8 mouse cellular contexts compared by ENCODE assay signal in the genomic region with DNA sequence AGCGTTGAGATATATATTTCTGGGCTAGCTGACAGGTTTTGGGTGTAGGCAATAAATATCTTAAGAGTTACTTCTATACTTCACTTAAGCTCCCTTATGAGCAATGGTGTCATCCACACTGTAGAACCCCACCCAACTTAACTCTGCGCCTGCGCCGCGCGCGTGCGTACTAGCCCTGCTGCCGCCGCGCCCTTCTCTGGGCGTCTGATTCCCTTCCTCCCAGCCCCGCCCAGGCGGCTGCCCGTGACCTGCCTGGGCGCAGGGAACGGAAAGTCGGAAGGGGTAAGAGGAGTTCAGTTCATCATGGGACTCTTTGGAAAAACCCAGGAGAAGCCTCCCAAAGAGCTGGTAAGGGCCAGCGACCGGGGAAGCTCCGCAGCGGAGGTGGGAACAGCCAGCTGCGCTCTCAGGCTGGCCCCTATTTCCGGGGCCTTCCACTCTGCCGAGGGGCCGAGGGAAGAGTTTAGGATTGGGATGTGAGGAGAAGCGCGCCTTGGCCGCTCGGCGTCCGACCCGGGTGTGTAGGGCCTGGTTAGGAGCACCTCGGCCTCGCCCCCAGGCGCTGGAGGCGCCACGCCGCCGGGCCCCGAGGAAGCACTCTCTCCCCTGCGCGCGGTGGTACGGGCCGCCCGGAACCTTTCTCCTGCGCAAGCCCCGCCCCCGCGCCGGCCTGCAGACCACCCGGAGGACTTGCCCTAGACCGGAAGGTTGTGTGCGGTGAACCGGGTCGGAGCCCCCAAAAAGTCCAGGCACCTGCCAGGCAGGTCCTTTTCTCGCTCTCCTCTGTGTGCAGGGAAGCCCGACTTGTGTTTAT. TPM values are rescaled to one million over a fixed set of nuclear protein-coding genes. Genes with fewer than 3 reads are reported as not detected.
DNase-seq lines count a peak whose midpoint lies in the region; ATAC-seq and TF ChIP-seq lines count a peak whose summit lies in the region.

TSS of gene Chmp3 (plus strand) at position 112 of the 814 bp plus-strand sequence.

- peaks cover 6% of the 10 kb centered on the region for H3K4me1 ChIP-seq in bone marrow macrophage, adult 2 months (ENCODE audit: control insufficient read depth, insufficient read depth, low read length)
- no peaks in the 10 kb centered on the region for H3K4me1 ChIP-seq in embryonic fibroblast, embryonic 13.5 days (ENCODE audit: control insufficient read depth, insufficient read depth, low read length)
- 0 out of 2 replicates have a peak, but pooled peaks cover 4% of the 10 kb centered on the region for H3K4me1 ChIP-seq in heart, embryonic 10.5 days
- H3K4me1 ChIP-seq in kidney, embryonic 15.5 days, result peaks cover 7% of the 10 kb centered on the region; the same call in 1 of the 2 replicates

- no peak for TF ChIP-seq CTCF in bone marrow macrophage, adult 2 months (IDR thresholded peaks at IDR 0.05; ENCODE audit: low read depth, low read length)
- TF ChIP-seq CTCF in embryonic fibroblast, embryonic 13.5 days (IDR thresholded peaks at IDR 0.05; ENCODE audit: borderline replicate concordance, insufficient read depth, low read length), result no peak

- TF ChIP-seq POLR2A in bone marrow macrophage, adult 2 months (IDR thresholded peaks at IDR 0.05; ENCODE audit: borderline replicate concordance, low read depth, low read length), result peak; percentile 82; the same call in 1 of the 2 replicates
- peak; percentile 70 for TF ChIP-seq POLR2A in embryonic fibroblast, embryonic 13.5 days (IDR thresholded peaks at IDR 0.05; ENCODE audit: low read depth, low read length)

- H3K27ac ChIP-seq in bone marrow macrophage, adult 2 months (ENCODE audit: insufficient read depth, low read depth, low read length), result peak within 1 kb of the TSS; percentile 97
- peak within 1 kb of the TSS; percentile 97 for H3K27ac ChIP-seq in embryonic fibroblast, embryonic 13.5 days (ENCODE audit: insufficient read depth, low read length)
- H3K27ac ChIP-seq in heart, embryonic 10.5 days, result peak within 1 kb of the TSS; percentile 100
- peak within 1 kb of the TSS; percentile 100 for H3K27ac ChIP-seq in kidney, embryonic 15.5 days

- peak within 1 kb of the TSS; percentile 96 for H3K9ac ChIP-seq in kidney, embryonic 15.5 days

- H3K4me2 ChIP-seq in kidney, embryonic 15.5 days, result peak within 1 kb of the TSS; percentile 67

- H3K27me3 ChIP-seq in heart, embryonic 10.5 days (ENCODE audit: insufficient read depth, poor library complexity, severe bottlenecking), result no peaks in the 10 kb centered on the region
- H3K27me3 ChIP-seq in kidney, embryonic 15.5 days, result no peaks in the 10 kb centered on the region

- peak; percentile 98 for ATAC-seq in kidney, embryonic 15.5 days (replicated peaks; ENCODE audit: low FRiP score)
- peak; percentile 94 for ATAC-seq in monocyte, adult 5-6 weeks (replicated peaks; ENCODE audit: insufficient number of reproducible peaks, low FRiP score, low TSS enrichment, poor library complexity, severe bottlenecking)

- under 1% methylated on average over 58 of the region's 59 CpGs for WGBS in heart, embryonic 10.5 days
- under 1% methylated on average over 59 of the region's 59 CpGs for WGBS in kidney, embryonic 15.5 days

- no peaks in the 10 kb centered on the region for H3K9me3 ChIP-seq in heart, embryonic 10.5 days
- no peaks in the 10 kb centered on the region for H3K9me3 ChIP-seq in kidney, embryonic 15.5 days (replicated peaks)

- H3K36me3 ChIP-seq in heart, embryonic 10.5 days, result peaks cover 2% of the 10 kb centered on the region; the same call in 1 of the 2 replicates
- H3K36me3 ChIP-seq in kidney, embryonic 15.5 days, result peaks cover 4% of the 10 kb centered on the region; the same call in 1 of the 2 replicates

- H3K4me3 ChIP-seq in bone marrow macrophage, adult 2 months (ENCODE audit: insufficient read depth, low read length), result peak within 1 kb of the TSS; percentile 93
- H3K4me3 ChIP-seq in embryonic fibroblast, embryonic 13.5 days (ENCODE audit: insufficient read depth, low read length), result peak within 1 kb of the TSS; percentile 92
- H3K4me3 ChIP-seq in heart, embryonic 10.5 days, result peak within 1 kb of the TSS; percentile 82
- peak within 1 kb of the TSS; percentile 84 for H3K4me3 ChIP-seq in kidney, embryonic 15.5 days (replicated peaks)

- DNase-seq in A20 (ENCODE audit: low read depth, low spot score) (peak; percentile 92), liver (peak; percentile 97)
- DNase-seq in heart, embryonic 10.5 days (ENCODE audit: low spot score), result peak; percentile 97
- DNase-seq in spleen, postnatal 4 days (ENCODE audit: low spot score in 2 of 2), result peak; percentile 97 to 99

RNA-seq across cellular contexts. Expression of gene Chmp3, which starts in this region (rescaled TPM):
- 226 and 254 TPM in 2 replicates for polyA plus RNA-seq in bone marrow macrophage, adult 2 months (2012; ENCODE audit: insufficient read depth, insufficient read length, missing spikeins)
- polyA plus RNA-seq in embryonic fibroblast, embryonic 13.5 days (2011; ENCODE audit: insufficient read length, low read depth, missing spikeins), result 211 and 223 TPM in 2 replicates
- polyA plus RNA-seq in heart, embryonic 10.5 days (2016; fragmentation: Nextera tagmentation; extraction: Ambion mirVana), result 62.1 and 69.8 TPM in 2 replicates
- 62.3 and 67.2 TPM in 2 replicates for polyA plus RNA-seq in kidney, embryonic 15.5 days (2015; fragmentation: Nextera tagmentation; extraction: Ambion mirVana)
- 186 to 287 TPM (median 285 TPM) in 3 replicates for total RNA-seq in monocyte, adult 5-6 weeks (2017)

Comparison
In these comparisons a context has a peak if more than half of its experiments do, and no peak if none do; other contexts are left out.
1. Peak in every context shown above with its lines: DNase-seq, ATAC-seq, H3K4me3 ChIP-seq and H3K27ac ChIP-seq.